Mouse (Mus musculus): ENCODE results near the gene Gm10024. TPM values are rescaled to one million over a fixed set of nuclear protein-coding genes. Genes with fewer than 3 reads are reported as not detected.
"Not testable (repeated sequence)": the region's sequence is repeated elsewhere in the genome, so short reads cannot be mapped to it uniquely, and the experiment has no call there.

The Gm10024 gene
- polyA plus RNA-seq, 1 experiment from 2014 or later = not detected

DNA sequence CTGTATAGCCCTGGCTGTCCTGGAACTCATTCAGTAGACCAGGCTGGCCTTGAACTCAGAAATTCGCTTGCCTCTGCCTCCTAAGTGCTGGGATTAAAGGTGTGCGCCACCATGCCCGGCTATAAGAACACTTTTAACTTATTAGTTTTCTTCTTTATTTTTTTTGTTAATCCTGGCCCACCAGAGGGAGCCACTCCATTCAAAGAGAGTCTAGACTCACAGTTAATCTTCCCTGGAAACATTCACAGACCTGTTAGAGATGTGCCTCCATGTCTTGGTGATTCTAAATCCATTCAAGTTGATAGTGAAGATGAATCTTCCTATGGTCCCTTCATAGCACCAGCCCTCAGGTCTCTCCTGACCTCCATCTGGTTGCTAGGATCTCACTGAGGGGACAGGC, 1.4 kb upstream of the Gm10024 start:
- WGBS (ENCODE audit: missing documents) = 91% methylated on average over 3 of the region's 3 CpGs
- Histone ChIP-seq H3K27ac (no peak overlapping the region), H3K4me3 (ENCODE audit: inconsistent target) (no peak overlapping the region), H3K79me2 (ENCODE audit: inconsistent target) (no peaks in the 10 kb centered on the region), H3K36me3 (ENCODE audit: inconsistent target) (no peaks in the 10 kb centered on the region)

GRCm38 (mm10) chr10:77713734-77714133, 2.5 kb downstream of the Gm10024 start:
- H3K79me2 ChIP-seq (ENCODE audit: inconsistent target) = no peaks in the 10 kb centered on the region
- H3K4me3 ChIP-seq (ENCODE audit: inconsistent target) = no peak overlapping the region
- 16% methylated on average over 4 of the region's 4 CpGs for WGBS (ENCODE audit: missing documents)

GRCm38 (mm10) chr10:77715507-77715906, 4.2 kb downstream of the Gm10024 start, which contains the start of gene Gm10142:
TSS of gene Gm10142 (plus strand) at chr10:77715807.
- no peak within 1 kb of the TSS for H3K4me3 ChIP-seq (ENCODE audit: inconsistent target)
- H3K27ac ChIP-seq = no peak within 1 kb of the TSS
- no peaks in the 10 kb centered on the region for H3K36me3 ChIP-seq (ENCODE audit: inconsistent target)
- WGBS (ENCODE audit: missing documents) = 77% methylated on average over 1 of the region's 1 CpGs
- no peaks in the 10 kb centered on the region for H3K79me2 ChIP-seq (ENCODE audit: inconsistent target)

More at GRCm38 (mm10) chr10:77713734-77714133, 2.5 kb downstream of the Gm10024 start:
- H3K36me3 ChIP-seq (ENCODE audit: inconsistent target) = no peaks in the 10 kb centered on the region
- H3K27ac ChIP-seq = peak overlapping the region; percentile 31

- not testable (repeated sequence) for H3K36me3 ChIP-seq (ENCODE audit: inconsistent target); H3K27ac ChIP-seq; H3K79me2 ChIP-seq (ENCODE audit: inconsistent target); H3K4me3 ChIP-seq (ENCODE audit: inconsistent target)
- 91% methylated on average over 1 of the region's 1 CpGs for WGBS (ENCODE audit: missing documents)
Observed at GRCm38 (mm10) chr10:77720299-77720698, 9.0 kb downstream of the Gm10024 start, which contains the start of gene Krtap12-1. TSS of gene Krtap12-1 (plus strand) at chr10:77720599.

GRCm38 (mm10) chr10:77724855-77725254, 13.6 kb downstream of the Gm10024 start:
- 77% methylated on average over 8 of the region's 8 CpGs for WGBS (ENCODE audit: missing documents)
- no peak overlapping the region for H3K4me3 ChIP-seq (ENCODE audit: inconsistent target)
- H3K27ac ChIP-seq = no peak overlapping the region
- H3K79me2 ChIP-seq (ENCODE audit: inconsistent target) = no peaks in the 10 kb centered on the region
- no peaks in the 10 kb centered on the region for H3K36me3 ChIP-seq (ENCODE audit: inconsistent target)

DNA sequence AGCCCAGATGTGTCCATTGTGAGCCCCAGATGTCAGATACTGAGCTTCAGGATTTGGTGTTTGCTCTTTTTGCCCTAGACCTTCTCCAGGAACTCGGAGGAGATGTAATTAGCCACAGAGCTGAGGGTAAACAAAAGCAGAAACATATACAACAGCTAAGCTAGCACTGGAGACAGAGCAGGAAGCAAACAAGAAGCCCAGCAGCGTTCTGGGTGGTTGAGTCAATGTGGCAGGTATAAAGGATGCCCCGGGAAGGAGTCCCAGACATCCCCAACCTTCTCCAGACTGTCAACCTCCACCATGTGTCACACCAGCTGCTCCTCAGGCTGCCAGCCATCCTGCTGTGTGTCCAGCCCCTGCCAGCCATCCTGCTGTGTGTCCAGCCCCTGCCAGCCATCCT, 14.9 kb downstream of the Gm10024 start, which contains the start of gene Gm10100:
TSS of gene Gm10100 (plus strand) at position 301 of the 400 bp plus-strand sequence.
- Histone ChIP-seq H3K79me2 (ENCODE audit: inconsistent target) (no peaks in the 10 kb centered on the region), H3K27ac (no peak within 1 kb of the TSS), H3K36me3 (ENCODE audit: inconsistent target) (no peaks in the 10 kb centered on the region), H3K4me3 (ENCODE audit: inconsistent target) (no peak within 1 kb of the TSS)
- whole genome bisulfite sequencing (ENCODE audit: missing documents) = 23% methylated on average over 3 of the region's 3 CpGs

- H3K36me3 ChIP-seq (ENCODE audit: inconsistent target) = no peaks in the 10 kb centered on the region
- no peaks in the 10 kb centered on the region for H3K79me2 ChIP-seq (ENCODE audit: inconsistent target)
- no peak overlapping the region for H3K27ac ChIP-seq
- 83% methylated on average over 4 of the region's 4 CpGs for WGBS (ENCODE audit: missing documents)
- H3K4me3 ChIP-seq (ENCODE audit: inconsistent target) = no peak overlapping the region
Observed at GRCm38 (mm10) chr10:77728280-77728679, 17.0 kb downstream of the Gm10024 start.

- 69% methylated on average over 4 of the region's 4 CpGs for WGBS (ENCODE audit: missing documents)
- H3K27ac ChIP-seq = no peak overlapping the region
- H3K36me3 ChIP-seq (ENCODE audit: inconsistent target) = no peaks in the 10 kb centered on the region
- no peak overlapping the region for H3K4me3 ChIP-seq (ENCODE audit: inconsistent target)
- no peaks in the 10 kb centered on the region for H3K79me2 ChIP-seq (ENCODE audit: inconsistent target)
Observed at GRCm38 (mm10) chr10:77729241-77729640, 18.0 kb downstream of the Gm10024 start.

DNA sequence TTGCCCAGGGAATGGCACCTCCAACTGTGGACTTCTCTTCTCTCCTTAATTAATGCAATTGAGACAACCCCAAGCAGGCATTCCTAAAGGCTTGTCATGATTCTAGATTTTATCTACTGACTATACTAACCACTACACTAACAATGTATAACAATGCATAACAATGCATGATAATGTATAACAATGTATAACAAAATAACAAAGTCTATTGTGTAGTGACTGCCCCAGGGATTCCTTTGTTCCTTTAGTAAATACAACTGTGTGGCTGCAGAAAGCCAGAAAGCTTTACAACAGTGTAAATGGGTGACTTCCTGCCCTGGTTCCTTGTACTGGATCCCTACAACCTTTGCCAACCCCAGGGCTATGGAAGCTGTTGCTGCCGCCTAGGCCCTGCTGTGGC, 24.7 kb downstream of the Gm10024 start:
- Histone ChIP-seq H3K79me2 (ENCODE audit: inconsistent target) (no peaks in the 10 kb centered on the region), H3K27ac (no peak overlapping the region), H3K36me3 (ENCODE audit: inconsistent target) (no peaks in the 10 kb centered on the region), H3K4me3 (ENCODE audit: inconsistent target) (no peak overlapping the region)
- 100% methylated on average over 1 of the region's 1 CpGs for WGBS (ENCODE audit: missing documents)

GRCm38 (mm10) chr10:77738929-77739328, 27.7 kb downstream of the Gm10024 start:
- no peak overlapping the region for H3K27ac ChIP-seq
- H3K4me3 ChIP-seq (ENCODE audit: inconsistent target) = no peak overlapping the region
- H3K79me2 ChIP-seq (ENCODE audit: inconsistent target) = no peaks in the 10 kb centered on the region
- WGBS (ENCODE audit: missing documents) = 49% methylated on average over 4 of the region's 4 CpGs
- no peaks in the 10 kb centered on the region for H3K36me3 ChIP-seq (ENCODE audit: inconsistent target)

GRCm38 (mm10) chr10:77741924-77742688, 30.8 kb downstream of the Gm10024 start, which contains the start of gene Gm18596:
TSS of gene Gm18596 (minus strand) at chr10:77742638.
- H3K27ac ChIP-seq; H3K4me3 ChIP-seq (ENCODE audit: inconsistent target); H3K36me3 ChIP-seq (ENCODE audit: inconsistent target); H3K79me2 ChIP-seq (ENCODE audit: inconsistent target): not testable (repeated sequence)
- 87% methylated on average over 4 of the region's 5 CpGs for WGBS (ENCODE audit: missing documents)

DNA sequence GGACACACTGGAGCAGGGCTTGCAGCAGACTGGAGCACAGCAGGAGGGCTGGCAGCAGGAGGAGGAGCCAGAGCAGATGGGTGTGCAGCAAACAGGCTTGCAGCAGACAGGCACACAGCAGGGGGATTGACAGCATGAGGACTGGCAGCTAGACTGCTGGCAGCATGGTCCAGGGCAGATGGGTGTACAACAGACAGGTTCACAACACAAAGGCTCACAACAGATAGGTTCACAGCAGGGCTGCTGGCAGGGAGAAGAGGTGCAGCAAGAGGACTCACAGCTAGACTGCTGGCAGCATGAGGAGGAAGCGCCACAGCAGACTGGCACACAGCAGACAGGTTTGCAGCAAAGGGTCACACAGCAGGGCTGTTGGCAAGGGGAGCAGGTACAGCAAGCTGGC, 39.4 kb downstream of the Gm10024 start:
- H3K4me3 ChIP-seq (ENCODE audit: inconsistent target); H3K79me2 ChIP-seq (ENCODE audit: inconsistent target); H3K36me3 ChIP-seq (ENCODE audit: inconsistent target); H3K27ac ChIP-seq: not testable (repeated sequence)
- WGBS (ENCODE audit: missing documents) = 75% methylated on average over 1 of the region's 1 CpGs

GRCm38 (mm10) chr10:77751254-77751653, 40.0 kb downstream of the Gm10024 start, which contains the start of gene Gm9736:
TSS of gene Gm9736 (minus strand) at chr10:77751354.
- H3K79me2 ChIP-seq (ENCODE audit: inconsistent target); H3K36me3 ChIP-seq (ENCODE audit: inconsistent target); H3K4me3 ChIP-seq (ENCODE audit: inconsistent target); H3K27ac ChIP-seq: not testable (repeated sequence)
- WGBS (ENCODE audit: missing documents) = 75% methylated on average over 1 of the region's 1 CpGs

- not testable (repeated sequence) for H3K36me3 ChIP-seq (ENCODE audit: inconsistent target)
- WGBS (ENCODE audit: missing documents) = 57% methylated on average over 3 of the region's 3 CpGs
Observed at GRCm38 (mm10) chr10:77752312-77752711, 41.1 kb downstream of the Gm10024 start.

DNA sequence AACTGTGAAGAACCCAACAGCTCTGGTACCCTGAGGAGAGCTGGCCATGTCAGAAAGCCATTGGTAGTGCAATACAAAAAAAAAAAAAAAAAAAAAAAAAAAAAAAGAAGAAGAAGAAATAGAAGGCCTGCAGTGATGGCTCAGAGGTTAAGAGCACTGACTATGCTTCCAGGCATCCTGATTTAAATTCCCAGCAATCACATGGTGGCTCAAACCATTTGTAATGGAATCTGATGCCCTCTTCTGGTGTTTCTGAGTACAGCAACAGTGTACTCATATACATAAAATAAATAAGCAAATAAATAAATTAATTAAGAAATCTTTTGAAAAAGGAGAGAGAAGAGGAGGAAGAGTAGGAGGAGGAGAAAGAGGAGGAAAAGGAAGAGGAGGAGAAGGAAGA, 42.2 kb downstream of the Gm10024 start:
- Histone ChIP-seq H3K36me3 (ENCODE audit: inconsistent target) (no peaks in the 10 kb centered on the region), H3K79me2 (ENCODE audit: inconsistent target) (no peaks in the 10 kb centered on the region), H3K4me3 (ENCODE audit: inconsistent target) (no peak overlapping the region), H3K27ac (no peak overlapping the region)

More at GRCm38 (mm10) chr10:77752312-77752711, 41.1 kb downstream of the Gm10024 start:
- not testable (repeated sequence) for H3K79me2 ChIP-seq (ENCODE audit: inconsistent target); H3K4me3 ChIP-seq (ENCODE audit: inconsistent target); H3K27ac ChIP-seq

All from macrophage (primary cell).